Mouse (Mus musculus) brain, embryonic 18.5 days (tissue): ENCODE results near the gene Gm11555.
"Not testable (repeated sequence)": the region's sequence is repeated elsewhere in the genome, so short reads cannot be mapped to it uniquely, and the experiment has no call there.

Experiments
- DNase-seq: peaks from one replicate; pipeline ENCODE4 v3.0.0-alpha.2; 2012; ENCODE audit warnings: low read depth, low spot score

Gm11555 gene

DNA sequence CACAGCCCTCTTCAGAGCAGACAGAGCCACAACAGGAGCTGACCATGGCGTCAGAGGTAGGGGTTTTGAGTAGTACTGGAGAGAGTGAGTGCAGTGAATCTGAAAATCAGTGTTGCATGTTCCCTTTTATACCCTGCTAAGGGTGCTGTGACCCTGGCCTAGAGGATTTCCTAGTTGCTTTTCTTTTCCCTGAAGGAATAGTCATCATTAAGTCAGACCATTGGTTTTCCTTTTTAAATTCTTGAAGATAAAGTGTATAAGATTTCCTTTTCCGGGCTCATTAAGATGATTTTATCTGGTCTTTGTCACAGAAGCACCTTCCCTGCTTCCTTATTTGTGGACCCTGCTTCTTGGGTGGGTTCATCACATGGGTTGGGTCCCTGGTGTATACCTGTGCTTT lies at the start of gene Gm11555:
Gene Gm11555 (minus strand): TSS at position 101 of the 400 bp plus-strand sequence.
- DNase-seq, result no peak

- DNase-seq, result no peak
These were observed 40.4 kb upstream of the Gm11555 start, which contains the start of gene Gm14190 for GRCm38 (mm10) chr11:99690463-99690862. TSS of gene Gm14190 (minus strand) at chr11:99690740.

DNA sequence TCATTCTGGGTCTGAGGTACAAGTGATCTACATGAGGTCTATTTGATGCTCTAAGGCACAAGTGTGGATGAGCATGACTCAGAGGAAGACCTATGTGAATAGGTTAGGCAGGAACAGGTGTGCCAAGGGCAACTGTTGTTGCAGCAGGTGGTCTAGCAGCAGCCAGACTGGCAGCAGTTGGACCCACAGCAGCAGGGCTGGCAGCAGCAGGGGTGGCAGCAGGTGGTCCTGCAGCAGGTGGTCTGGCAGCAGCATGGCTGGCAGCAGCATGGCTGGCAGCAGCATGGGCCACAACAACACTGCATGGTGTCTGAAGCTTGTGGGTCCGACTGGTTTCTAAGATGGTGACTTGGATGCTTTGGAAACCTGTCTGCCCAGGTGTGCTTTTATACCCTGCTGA lies 35.2 kb upstream of the Gm11555 start:
- DNase-seq, result not testable (repeated sequence)

DNA sequence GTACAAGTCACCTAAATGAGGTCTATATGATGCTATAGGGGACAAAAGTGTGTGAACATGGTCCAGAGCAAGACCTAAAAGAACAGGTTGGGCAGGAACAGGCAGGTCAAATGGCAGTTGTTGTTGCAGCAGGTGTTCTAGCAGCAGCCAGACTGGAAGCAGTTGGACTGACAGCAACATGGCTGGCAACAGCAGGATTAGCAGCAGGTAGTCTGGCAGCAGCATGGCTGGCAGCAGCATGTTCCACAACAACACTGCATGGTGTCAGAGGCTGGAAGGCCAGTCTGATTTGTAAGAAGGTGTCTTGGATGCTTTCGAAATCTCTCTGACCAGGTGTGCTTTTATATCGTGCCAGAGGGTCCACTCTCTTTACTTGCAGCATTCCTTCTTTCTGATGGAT lies 33.4 kb upstream of the Gm11555 start:
- no peak for DNase-seq

DNA sequence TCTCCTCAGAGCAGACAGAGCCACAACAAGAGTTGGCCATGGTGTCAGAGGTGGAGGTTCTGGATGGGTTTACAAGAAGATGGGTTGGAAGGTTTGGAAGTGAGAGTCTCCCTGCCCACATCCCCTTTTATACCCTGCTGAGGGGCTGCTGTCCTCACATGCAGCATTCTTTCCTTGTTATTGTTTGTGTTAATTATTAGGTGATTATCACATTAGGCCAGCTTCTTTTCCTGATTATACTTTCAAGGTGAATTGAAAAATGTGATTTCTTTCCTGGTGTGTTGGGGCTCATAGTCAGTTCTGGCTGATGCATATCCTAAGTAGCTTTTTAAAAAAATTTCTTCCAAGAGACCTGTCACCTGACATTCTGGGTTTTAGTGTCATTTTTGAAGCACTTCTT lies 15.8 kb upstream of the Gm11555 start, which contains the start of gene Krtap4-6:
Gene Krtap4-6 (minus strand): TSS at position 101 of the 400 bp plus-strand sequence.
- DNase-seq, result no peak

DNA sequence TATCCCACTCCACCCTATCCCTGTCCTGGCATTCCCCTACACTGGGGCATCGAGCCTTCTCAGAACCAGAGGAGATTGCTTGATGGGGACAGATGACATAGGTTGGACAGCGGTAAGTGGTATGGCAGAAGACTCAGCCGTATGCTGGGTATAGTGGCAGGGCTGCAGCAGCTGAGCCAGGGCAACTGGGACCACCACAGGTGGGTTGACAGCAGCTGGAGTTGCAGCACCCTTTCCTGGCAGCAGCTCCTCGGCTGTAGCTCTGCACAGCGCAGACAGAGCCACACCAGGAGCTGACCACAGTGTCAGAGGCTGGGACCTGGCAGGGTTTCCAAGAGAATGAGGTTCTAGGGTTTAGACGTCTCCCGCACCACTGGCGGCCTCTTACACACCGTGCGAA lies 12.8 kb upstream of the Gm11555 start:
- DNase-seq, result no peak

DNA sequence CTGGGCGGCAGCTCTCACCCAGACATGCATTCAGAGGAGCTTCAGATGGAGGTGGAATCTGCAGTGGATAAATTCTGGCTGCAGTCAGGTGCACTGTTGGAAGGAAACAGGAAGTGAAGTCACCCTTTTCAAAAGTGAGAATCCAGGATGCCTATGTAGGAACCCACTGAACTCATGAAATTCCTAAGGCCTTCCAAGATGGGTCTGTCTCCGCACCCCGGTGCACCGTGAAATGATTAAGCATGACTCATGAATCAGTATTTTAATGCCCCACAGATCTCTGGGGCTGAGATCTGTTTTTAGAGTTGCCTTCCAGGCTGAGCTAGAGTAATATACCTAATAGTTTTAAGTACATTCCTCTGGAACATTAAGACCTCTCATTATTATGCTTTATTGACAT lies 9.2 kb upstream of the Gm11555 start:
- DNase-seq, result no peak

DNA sequence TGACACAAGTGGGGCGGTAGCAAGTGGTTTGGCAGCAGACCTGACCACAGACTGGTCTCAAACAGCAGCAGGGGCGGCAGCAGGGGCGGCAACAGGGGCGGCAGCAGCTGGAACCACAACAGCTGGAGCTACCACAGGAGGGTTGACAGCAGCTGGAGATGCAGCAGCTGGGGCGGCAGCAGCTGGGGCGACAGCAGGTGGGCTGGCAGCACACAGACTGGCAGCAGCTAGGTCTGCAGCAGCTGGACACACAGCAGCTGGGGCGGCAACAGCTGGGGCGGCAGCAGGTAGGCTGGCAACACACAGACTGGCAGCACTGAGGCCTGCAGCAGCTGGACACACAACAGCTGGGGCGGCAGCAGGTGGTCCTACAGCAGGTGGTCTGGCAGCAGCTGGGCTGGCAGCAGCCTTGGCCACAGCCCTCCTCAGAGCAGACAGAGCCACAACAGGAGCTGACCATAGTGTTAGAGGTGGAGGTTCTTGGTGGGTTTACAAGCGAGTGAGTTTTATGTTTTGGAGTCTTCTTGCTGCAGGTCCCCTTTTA lies 8.5 kb upstream of the Gm11555 start, which contains the start of gene Gm11563:
Gene Gm11563 (minus strand): TSS at position 494 of the 544 bp plus-strand sequence.
- DNase-seq, result not testable (repeated sequence)

GRCm38 (mm10) chr11:99657051-99657450 lies 7.0 kb upstream of the Gm11555 start:
- DNase-seq, result no peak

DNA sequence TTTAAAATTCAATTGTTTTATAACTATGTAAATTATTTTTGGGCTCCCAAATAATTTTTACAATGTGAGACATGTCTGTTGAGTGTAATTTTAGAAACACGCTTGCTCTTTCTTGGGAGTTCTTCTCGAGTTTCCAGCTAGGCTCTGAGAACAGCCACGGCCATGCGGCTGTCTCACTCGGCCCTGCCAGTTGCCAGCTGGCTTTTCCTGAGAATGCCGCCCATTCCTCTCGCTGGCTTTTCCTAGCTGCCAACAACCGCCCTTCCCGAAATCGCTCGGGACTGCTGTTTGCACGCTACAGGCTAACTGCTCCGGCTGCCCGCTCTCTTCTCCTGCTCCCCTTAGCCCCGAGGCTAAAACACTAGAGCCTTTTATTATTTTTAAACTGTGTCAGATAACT lies 3.6 kb downstream of the Gm11555 start:
- no peak for DNase-seq

GRCm38 (mm10) chr11:99644351-99644750 lies 5.7 kb downstream of the Gm11555 start:
- peak; percentile 39 for DNase-seq

GRCm38 (mm10) chr11:99643635-99644139 lies 6.3 kb downstream of the Gm11555 start, which contains the start of gene Krtap4-7:
TSS of gene Krtap4-7 (minus strand) at chr11:99644089.
- not testable (repeated sequence) for DNase-seq

DNA sequence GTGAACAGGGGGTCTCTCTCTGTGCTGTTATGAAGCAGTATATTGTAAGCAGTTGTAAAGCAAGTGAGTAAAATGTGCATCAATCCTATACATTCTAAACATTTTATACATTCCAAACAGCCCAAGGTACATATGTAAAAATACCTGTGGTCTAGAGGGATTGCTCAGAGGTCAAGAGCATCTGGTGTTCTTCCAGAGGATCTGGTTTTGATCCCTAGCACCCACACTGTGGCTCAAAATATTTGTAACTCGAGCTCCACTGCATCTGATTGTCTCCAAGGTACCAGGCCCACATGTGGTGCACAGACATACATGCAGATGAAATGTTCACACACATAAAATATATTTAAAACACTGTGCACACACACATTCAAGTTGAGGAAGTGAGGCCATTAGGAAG lies 9.1 kb downstream of the Gm11555 start:
- no peak for DNase-seq

DNA sequence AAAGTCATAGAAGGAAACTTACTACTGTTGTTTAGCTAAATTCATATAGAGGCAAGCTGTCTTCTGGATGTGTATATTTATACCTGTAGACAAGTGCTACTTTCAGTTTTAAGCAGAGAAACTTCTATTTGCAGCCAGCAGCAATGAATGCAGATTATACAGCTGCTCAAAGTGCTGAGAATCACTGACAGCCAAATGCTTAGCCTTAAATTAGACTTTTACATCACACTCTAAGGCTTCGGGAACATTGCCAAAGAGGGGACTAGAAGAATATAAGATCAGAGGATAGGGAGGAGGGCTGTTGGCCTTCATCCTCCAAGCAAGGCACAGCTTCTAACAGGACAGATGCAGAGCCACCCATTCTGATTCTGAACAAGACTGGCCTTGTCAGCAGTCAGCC lies 12.9 kb downstream of the Gm11555 start:
- DNase-seq, result no peak

DNA sequence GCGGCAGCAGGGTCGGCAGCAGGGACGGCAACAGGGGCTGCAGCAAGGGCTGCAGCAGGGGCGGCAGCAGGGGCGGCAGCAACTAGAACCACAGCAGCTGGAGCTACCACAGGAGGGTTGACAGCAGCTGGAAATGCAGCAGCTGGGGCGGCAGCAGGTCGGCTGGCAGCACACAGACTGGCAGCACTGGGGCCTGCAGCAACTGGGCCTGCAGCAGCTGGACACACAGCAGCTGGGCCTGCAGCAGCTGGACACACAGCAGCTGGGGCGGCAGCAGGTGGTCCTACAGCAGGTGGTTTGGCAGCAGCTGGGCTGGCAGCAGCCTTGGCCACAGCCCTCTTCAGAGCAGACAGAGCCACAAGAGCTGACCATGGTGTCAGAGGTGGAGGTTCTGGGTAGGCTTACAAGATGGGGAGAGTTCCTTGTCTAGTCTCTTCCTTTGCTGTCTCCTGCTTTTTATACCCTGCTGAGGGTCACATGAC lies 15.3 kb downstream of the Gm11555 start, which contains the start of gene Krtap4-2:
Gene Krtap4-2 (minus strand): TSS at position 432 of the 482 bp plus-strand sequence.
- no peak for DNase-seq

DNA sequence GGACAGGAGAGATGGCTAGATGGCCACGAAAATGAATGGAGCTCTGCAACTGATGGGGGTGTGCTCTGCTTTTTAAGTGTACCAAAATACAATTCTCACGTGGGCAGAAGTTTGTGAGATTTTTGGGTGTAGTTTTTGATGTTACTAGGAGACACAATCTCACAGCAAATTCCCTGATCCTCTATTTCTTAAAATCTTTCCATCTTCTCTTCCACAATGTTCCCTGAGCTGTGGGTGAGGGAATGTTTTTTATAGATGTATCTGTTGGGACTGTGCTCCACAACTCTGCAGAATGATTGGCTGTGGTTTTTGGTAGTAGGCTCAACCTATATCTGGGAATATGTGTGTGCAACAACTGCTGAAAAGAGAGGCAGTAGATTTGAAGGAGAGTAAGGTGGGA lies 16.7 kb downstream of the Gm11555 start:
- DNase-seq, result no peak

DNA sequence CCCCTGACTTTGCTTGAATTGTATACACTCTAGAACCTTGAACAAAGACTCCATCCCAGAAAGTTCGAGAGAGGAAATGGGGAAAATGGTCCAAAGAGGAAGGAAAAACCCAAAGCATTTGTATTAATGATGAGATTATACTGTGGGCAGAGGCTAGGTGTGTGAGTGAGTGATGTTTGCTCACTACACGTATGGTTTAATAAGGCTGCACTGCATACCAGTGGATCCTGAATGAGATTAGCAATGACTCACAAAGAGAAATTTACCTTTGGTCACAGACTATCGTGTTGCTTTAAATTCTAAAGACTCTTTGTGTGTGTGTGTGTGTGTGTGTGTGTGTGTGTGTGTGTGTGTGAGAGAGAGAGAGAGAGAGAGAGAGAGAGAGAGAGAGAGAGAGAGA lies 19.1 kb downstream of the Gm11555 start:
- no peak for DNase-seq

GRCm38 (mm10) chr11:99628138-99628537 lies 21.9 kb downstream of the Gm11555 start, which contains the start of gene Krtap4-1:
TSS of gene Krtap4-1 (minus strand) at chr11:99628238.
- DNase-seq, result no peak

GRCm38 (mm10) chr11:99620335-99620734 lies 29.7 kb downstream of the Gm11555 start, which contains the start of gene Gm11562:
TSS of gene Gm11562 (minus strand) at chr11:99620435.
- no peak for DNase-seq

- DNase-seq, result no peak
These were observed 35.2 kb downstream of the Gm11555 start, which contains the start of gene Krtap2-4 for GRCm38 (mm10) chr11:99614796-99615363. TSS of gene Krtap2-4 (minus strand) at chr11:99614846.

- DNase-seq, result not testable (repeated sequence)
These were observed 39.9 kb downstream of the Gm11555 start, which contains the start of gene Gm11937 for GRCm38 (mm10) chr11:99610089-99610488. TSS of gene Gm11937 (minus strand) at chr11:99610189.

DNA sequence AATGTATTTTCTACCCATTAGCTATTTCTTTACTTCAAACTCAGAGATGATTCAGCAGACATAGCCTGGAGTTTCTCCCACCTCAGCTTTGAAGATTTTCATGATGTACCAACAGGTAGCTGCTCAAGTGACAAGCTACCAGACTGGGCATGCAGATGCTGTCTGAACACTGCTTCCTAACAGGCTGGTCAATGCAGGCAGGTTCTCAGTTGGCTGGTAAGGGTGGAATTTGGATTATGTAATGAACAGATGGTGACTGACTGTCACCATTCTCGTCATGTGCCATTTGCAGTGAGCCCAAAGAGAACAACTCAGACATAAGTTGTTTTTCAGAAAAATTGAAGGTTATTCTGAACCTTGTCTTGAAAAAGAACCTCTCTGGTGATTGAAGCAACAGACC lies 40.9 kb downstream of the Gm11555 start:
- no peak for DNase-seq

DNA sequence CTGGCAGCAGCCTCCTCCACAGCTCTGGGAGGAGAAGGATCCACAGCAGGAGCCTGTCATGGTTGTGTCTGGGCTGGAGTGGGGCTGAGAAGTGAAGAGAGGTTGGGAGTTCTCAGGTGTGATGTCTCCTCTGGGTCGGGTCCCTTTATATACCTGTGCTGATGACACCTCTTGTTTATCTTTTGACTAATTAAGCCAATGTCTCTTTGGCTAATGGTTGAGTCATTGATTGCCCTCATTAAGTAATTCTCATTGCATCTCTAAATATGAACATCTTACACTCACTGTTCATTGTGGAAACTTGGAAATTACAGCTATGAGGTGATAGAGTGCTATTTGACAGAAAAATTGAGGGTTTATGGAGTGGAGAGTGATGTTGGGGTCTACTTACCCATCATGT lies 46.8 kb downstream of the Gm11555 start, which contains the start of gene Gm11938:
Gene Gm11938 (minus strand): TSS at position 101 of the 400 bp plus-strand sequence.
- DNase-seq, result not testable (repeated sequence)
